Mouse (Mus musculus): ENCODE data around the gene Cuta.

Gene Cuta

DNA sequence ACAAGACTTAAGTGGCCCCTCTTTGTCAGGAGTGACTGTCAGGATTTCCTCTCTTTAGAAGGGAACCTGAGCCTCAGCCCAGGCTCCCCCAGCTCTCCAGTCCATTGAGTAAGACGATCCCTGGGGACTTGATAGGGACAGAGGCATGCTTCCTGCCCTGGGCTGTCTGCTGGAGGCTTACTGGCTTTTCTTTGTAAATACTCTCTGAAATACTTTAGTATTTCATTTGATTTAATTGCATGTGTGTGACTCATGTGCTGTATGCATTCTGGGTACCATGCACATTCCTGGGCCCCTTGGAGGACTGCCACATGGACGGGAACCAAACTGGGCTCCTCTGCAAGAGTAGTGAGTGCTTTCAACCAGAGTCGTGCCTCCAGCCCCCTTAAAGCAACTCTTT is 51.4 kb downstream of the Cuta start:
- peak; percentile 93 for DNase-seq (ENCODE audit: low read depth, low spot score)

DNA sequence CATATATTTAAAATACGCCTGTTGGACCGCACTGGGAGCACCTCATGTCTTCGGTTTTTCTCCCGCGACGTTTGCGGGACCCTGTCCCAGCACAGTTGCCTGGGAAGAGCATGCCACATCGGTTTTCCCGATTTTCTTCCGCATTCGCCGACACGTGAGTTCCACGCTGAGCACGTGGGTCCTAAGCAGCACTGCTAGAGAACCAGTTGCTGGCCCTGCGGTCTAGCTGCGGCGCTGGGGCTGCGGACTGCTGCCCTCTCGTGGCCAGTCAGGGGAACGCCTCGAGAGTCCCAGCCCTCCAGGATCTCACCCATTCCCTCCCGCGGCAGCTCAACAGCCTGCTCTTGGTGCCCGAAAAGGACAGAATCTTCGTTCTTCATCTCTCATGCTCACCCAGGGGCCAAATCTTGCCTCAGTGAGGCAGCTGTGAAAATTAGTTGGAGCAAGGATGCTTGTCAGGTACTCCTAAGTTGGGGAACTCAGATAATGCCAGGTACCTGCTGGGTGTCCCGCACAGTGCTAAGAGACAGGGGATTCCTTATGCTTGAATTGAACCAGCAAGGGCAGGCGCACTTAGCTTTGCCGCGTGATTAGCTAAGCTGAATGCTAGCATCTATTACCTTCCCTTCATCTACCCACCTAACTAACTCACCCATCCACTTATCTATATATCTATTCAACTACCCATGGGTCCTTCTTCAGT is 53.2 kb downstream of the Cuta start:
- DNase-seq (ENCODE audit: low read depth, low spot score): peak; percentile 95

DNA sequence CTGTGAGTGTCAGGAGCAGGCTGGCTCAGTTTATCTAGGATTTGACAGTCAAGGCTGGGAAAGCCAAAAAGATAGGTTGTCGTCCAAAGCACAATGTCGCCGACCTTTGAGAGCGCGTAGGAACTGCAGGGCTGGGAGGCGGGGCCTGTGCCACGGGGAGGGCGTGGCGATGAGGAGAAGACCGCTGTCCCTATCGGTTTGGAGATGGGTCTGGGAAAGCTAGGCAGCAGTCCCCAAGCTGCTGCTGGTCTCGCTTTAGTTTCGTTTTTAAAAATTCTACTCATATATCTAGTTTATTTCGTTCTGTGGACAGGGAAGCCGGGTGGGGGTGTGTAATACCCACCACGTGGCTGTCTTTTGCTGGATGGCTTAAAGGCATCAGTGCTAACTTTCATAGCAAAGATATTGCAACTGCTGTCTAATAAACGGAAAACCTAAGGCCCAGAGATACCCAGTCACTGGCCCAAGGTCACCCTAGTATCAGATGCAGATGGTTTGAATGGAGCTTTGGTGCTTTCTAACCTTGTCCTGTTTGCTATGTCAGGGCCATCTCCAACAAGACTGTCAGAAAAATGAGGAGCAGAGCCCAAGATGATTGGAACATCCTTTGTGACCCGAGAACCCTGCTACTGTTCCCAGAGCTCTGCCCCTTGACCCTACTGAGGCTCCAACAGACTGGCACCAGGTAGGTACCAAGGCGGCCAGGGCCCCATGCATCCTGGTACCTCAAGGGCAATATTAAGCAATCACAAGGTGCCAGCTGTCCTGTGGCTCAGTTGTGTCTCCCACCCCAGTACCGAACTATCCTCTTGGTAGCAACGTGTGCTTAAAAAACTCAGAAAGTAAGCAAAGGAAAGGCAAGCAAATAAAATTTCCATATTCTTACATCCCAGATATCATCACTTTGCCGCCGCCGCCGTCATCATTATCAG is 54.1 kb downstream of the Cuta start:
- DNase-seq (ENCODE audit: low read depth, low spot score): peak; percentile 92
